Mouse (Mus musculus) cortical plate, adult 2 months (tissue): Measurements from ENCODE around the gene Mettl13.

Experiments used
- CTCF ChIP-seq: fragments of 200-500 bp; IDR thresholded peaks from 2 replicates; pipeline ENCODE4 v1.5.1; 2011; ENCODE audit warnings: mild to moderate bottlenecking, control low read depth, low read length; ENCODE audit not compliant: insufficient read depth; ENCODE audit errors: extremely low read depth
- POLR2A ChIP-seq: fragments of 200-500 bp; IDR thresholded peaks from 2 replicates; pipeline ENCODE4 v1.6.1; 2011; ENCODE audit warnings: mild to moderate bottlenecking, low read length, control low read depth; ENCODE audit not compliant: insufficient read depth; ENCODE audit errors: extremely low read depth

DNA sequence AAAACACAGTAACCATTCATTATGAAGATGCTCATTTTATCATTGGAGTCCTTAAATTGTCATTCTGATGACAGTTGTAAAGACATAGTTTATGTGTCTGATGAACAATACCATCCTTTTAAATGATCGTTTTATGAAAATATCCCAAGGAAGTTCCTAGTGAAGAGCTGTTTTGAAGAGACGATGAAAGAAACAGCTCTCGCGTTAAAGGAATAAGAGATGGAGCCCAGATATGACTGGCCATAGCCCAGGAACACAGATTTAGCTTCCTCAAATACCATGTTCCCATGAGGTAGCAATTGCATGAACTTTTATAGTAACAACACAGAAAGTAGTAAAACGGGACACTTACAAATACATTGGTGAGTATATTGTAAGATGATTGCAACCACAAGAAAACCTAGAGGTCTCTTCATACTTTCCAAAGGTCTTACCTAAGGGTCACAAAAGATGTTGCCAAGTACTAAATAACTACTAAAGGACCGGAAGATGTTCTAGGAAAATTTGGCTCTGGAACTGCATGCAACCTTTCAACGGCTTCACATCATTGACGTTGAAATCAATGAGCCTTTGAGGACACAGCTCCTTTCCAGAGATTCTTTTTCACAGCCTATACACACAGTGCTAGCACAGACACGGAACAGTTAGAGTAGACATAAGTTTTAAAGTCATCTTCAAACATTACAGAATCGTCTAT is 714 bp upstream of the Mettl13 start:
- no peak for TF ChIP-seq CTCF
- TF ChIP-seq POLR2A: no peak
